Mouse (Mus musculus): ENCODE measurements at regions not wholly inside any gene's neighbourhood (a gene's known extent, or its start where the extent isn't known, plus 50 kb on each side); places are given as distances from the start of the nearest gene placed in this dataset.

DNA sequence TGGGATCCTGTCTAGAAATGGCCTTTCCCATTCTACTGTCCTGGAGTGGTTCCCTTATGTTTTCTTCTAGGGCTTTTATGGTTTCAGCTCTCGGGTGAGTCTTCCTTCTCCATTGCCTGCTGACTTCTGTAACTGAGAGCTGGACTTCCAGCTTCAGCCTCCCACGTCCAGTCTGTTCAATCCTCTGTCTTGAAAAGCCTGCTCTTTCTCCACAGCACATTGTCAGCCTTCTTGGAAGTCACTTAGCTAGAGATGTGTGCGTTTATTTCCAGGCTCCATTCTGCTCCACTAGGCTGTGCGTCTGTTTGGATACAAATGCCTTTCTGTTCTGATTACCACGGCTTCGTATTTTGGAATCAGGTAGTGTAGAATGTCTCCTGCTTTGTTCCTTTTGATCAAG, 62.2 kb upstream of the Ptgfr start:
- TF ChIP-seq CTCF (IDR thresholded peaks at IDR 0.05; ENCODE audit: low read depth) (no peak), EP300 (optimal IDR thresholded peaks at IDR 0.05) (no peak)

All from stomach, postnatal 0 days (tissue).